Mouse (Mus musculus) frontal cortex, postnatal 25 days (tissue): ENCODE data around the gene Tgm4.

Experiments used
- DNase-seq, 2 experiments: peaks; one replicate each; pipeline ENCODE4 v3.0.0; 2022; ENCODE audit warnings: low spot score in 2 of 2

The Tgm4 gene

DNA sequence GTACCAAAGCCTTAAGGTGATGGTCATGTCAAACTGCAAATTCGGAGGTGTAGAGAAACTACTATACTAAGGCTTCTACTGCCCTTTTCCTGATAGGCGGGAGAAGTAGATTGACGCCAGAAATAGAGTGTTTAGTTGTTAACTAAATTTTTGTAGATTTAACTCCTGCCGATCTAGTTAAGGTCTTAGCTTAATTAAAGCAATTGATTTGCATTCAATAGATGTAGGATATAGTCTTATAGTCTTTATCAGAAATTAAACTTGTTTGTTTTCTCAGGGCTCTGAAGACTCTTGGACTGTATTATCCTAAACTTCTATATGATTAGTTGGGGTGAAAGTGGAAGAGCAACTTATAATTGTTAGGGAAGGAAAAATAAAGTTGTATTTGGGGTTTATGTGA lies 72.7 kb downstream of the Tgm4 start:
- DNase-seq, result no peak

DNA sequence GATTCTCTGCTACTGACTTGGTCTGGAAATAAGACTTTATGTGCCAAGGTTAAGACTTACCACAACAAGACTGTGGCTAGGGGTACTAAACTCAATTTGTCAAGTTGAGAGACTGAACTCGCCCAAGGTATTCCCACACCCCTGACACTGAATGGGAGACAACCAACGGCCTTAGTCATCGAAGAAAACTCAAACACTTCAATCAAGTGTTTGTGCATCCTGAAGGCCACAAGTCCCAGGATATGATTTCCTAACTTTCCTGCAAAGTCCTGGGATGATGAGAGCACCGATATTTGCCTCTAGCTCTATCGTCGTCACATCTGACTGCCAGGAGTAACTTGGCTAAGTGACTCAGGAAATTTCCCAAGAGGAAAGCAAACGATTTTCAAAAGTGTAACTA lies 74.7 kb downstream of the Tgm4 start:
- no peak for DNase-seq

DNA sequence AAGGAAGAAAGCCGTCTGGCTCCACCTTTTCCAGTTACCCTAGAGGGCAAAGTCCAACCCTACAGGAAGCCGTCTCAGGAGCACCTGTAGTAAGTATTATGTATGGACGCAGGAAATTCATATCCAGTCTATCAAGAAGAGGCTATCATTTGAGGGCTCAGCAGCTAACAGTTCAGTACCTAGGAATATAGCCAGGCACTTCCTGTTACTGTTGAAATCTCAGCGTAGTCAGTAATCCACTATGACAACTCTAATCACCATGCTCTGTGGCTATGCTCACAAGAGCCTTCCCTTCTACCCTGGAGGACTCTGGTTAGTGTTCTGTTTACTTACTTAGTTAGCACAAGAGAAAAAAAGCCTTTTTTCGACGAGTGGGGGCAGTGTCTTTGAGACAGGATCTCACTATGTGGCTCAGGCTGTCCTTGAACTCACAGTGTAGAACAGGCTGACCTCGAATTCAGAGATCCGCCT lies 77.3 kb downstream of the Tgm4 start:
- no peak for DNase-seq

DNA sequence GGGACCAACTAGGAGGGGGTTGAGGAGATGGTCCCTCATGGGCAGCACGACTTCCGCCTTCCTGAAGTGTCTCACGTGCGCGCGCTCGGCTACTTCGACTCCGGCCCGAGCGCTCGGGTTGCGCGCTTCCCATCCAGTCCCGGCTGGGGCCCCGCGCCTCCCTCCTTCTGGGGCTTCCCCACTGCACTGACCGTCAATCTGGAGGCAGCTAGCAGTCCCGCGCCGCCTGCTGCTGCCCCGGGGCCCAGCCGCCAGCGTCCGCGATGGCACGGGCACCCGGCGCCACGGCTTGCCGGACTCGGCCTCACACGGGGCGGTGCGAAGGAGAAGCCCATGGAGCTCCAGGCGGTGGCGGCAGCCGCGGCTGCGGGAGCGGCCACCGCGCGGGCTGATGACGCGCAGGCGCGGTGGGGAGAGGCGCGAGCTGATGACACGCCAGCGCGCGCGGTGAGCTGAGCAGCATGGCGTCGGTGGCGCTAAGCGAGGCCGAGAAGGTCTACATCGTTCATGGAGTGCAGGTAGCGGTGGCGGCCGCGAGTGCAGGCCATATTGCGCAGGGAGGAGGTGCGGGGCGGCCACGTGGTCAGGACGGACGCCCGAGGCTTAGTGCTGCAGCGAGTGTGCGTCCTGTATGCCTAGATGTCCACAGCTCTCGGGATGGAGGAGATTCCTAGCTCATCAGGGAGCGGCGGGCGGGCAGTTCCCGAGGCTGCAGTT lies 78.4 kb downstream of the Tgm4 start, which contains the start of the genes Zdhhc3 and Exosc7:
Gene Zdhhc3, minus strand, starts transcription at position 401 of the 717 bp plus-strand sequence.
Gene Exosc7, plus strand, starts transcription at position 411 of the 717 bp plus-strand sequence.
- peak; percentile 73 to 80 for DNase-seq

DNA sequence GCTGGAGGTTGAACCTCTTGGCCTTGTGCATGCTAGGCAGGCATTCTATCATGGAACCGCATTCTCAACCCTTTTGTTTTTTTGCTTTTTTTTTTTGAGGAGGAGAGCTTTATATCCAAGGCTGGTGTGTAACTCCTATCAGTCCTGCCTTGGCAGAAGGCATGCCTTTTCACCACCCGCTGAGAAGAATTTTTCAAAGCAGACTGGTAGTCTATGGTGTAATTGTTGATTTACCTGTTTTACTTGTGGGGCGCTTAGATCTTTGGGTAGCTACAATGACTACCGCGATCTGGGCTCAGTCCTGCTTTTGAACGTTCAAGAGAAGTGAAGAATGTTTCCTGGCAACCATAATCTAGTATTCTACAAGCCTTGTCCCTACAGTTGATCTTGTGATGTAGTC lies 79.4 kb downstream of the Tgm4 start:
- DNase-seq, result no peak

DNA sequence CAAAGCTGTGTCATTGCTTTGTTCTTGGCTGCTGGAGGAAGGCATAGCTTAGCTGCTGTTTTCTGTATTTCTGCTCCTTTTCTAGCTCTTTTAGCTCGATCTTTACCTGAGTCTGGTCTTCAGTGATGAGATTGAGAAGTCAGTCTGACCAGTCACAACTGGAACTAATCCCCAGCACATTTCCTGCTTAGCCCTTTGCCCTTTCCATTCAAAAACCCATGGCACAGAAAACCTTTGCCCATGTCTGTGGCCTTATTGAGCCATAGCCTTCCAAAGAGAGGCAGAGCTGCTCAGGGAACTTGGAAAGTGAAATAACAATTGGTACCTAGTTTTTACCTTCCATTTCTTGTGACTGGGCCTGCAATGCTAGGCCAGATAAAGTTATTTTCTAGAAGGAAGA lies 81.0 kb downstream of the Tgm4 start:
- DNase-seq, result no peak
